ENCODE assay signal across 19 mouse cellular contexts in genomic region chr17:14619038-14619437, GRCm38 (mm10).
"Had no signal": no experiment of that assay in that cellular context is flagged by ENCODE, and none has a peak within 500 bp of the region (broad histone marks: within the 10 kb centered on the region; RNA-seq: fewer than 3 reads in every experiment).

No protein-coding gene starts in this region.

- H3K4me3 ChIP-seq: limb, embryonic 15.5 days; megakaryocyte, embryonic 14.5 days; midbrain, embryonic 10.5 days; midbrain, embryonic 13.5 days; myocyte; neural tube, embryonic 13.5 days had no signal

- H3K27ac ChIP-seq: limb, embryonic 15.5 days; liver, embryonic 14.5 days; midbrain, embryonic 10.5 days; midbrain, embryonic 13.5 days; neural tube, embryonic 13.5 days had no signal

- H3K27me3 ChIP-seq: limb, embryonic 15.5 days; megakaryocyte, embryonic 14.5 days; midbrain, embryonic 13.5 days; neural tube, embryonic 13.5 days had no signal

- H3K9ac ChIP-seq: limb, embryonic 15.5 days; liver, embryonic 14.5 days; liver, postnatal 0 days; midbrain, embryonic 13.5 days; neural tube, embryonic 13.5 days had no signal

- H3K4me1 ChIP-seq: limb, embryonic 15.5 days; megakaryocyte, embryonic 14.5 days; midbrain, embryonic 10.5 days; midbrain, embryonic 13.5 days; neural tube, embryonic 13.5 days had no signal

- DNase-seq: kidney, adult 11 months; kidney, adult 9 months; kidney, postnatal 36 days; liver, postnatal 0 days; retina, postnatal 1 day; right cerebral cortex, postnatal 25 days; spleen, adult 18-20 months; thymus, adult 18-20 months; thymus, postnatal 36 days had no signal

- H3K9me3 ChIP-seq: limb, embryonic 15.5 days; megakaryocyte, embryonic 14.5 days; midbrain, embryonic 10.5 days; midbrain, embryonic 13.5 days; neural tube, embryonic 13.5 days had no signal

- ATAC-seq: liver, postnatal 0 days; lung, postnatal 0 days; midbrain, embryonic 13.5 days; midbrain, embryonic 16.5 days had no signal

- H3K36me3 ChIP-seq: limb, embryonic 15.5 days; midbrain, embryonic 10.5 days; midbrain, embryonic 13.5 days; neural tube, embryonic 13.5 days had no signal

- H3K4me2 ChIP-seq: limb, embryonic 15.5 days; liver, embryonic 11.5 days; midbrain, embryonic 13.5 days; neural tube, embryonic 13.5 days had no signal
